Mouse (Mus musculus) kidney, postnatal 14 days (tissue): ENCODE results near the gene Ergic1.

Experiments used
- DNase-seq: peaks from one replicate; pipeline ENCODE4 v3.0.0; 2022; ENCODE audit warnings: mixed read lengths

Ergic1 gene

DNA sequence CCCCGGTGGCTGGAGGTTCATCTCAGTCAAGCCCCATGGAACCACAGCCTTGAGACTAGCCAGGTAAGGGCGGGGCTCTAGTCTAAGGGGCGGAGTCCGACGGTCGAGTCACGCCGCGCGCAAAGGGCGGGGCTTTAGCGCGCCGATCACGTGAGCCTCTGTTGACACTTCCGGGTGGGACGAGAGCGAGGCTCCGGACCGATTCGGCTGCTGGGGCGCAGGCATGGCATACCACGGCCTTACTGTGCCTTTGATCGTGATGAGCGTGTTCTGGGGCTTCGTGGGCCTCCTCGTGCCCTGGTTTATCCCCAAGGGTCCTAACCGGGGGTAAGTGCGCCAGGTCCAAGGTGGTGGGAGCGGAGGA, 114.9 kb downstream of the Ergic1 start:
- DNase-seq: peak; percentile 94

DNA sequence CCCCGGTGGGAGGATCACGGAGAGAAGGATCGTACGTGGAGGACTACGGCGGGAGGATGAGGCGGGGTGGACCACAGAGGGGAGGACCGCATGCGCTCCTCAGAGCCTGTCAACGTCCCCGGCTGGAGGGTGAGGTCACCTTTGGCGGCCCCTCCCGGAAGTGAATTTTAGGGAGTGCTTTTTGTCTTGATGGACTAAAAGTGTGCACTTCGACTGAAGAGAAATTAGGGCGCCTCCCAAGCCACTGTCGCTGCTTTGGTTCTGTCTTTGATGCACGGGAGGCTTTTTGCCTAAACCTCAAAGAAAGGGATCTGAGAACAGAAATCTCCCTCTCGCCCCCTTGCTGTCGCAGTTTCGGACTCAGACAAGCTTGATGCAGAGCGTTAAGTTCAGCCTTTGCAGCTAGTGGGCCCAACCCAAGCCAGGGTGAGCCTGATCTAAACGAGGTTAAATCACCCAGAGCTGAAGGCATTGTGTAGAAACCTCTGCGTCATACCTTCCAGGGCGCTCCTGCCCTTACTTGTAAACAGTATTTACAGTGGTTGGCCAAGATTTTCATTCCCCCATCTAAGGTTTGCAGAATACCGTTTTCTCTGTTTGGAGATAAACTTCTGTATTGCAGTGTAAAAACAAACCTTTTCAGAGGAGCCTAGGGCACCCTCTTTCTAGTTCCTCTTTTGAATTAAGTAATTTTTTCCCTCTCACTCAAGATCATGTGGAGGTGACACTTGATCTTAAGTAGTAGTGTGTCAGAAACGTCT, 115.5 kb downstream of the Ergic1 start:
- DNase-seq: peak; percentile 77

DNA sequence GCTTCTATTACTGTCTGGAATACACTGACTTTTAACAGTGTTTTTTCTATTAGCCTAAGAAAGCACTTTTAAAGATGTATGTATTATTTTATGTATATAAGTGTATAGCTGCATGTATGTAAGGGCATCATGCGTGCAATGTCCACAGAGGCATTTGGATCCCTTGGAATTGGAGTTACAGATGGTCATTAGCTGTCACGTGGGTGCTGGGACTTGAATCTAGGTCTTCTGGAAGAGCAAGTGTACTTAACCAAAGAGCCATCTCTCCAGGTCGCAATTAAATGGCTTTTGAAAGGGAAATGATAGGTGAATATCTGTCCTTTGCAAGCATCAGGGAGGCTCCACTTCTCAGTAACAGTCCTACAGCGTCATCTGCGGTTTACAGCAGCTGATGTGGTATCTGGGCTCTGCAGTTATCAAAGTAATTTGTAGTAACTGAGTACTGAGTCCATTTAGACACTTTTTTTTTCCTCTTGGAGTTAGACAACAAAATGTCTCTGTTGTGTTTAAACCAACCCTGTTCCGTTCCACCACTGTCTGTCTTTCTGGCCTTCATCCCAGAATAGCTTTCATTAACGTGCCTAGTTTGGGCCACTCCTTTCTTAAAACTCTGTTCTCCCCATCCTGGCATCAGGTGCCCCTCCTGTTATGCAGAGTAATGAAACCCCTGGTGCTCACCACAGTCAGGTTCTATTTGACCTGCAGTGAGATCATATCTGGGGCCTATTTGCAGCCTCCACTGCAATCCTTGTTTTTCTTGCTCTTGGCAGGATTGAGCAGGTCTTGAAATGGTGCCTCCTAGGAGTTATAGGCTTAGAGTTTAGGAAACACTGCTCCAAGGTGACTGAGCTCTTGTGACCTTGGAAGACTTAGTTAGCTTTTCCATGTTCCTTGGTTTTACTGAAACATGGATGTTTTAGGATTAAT, 116.7 kb downstream of the Ergic1 start:
- peak; percentile 43 for DNase-seq

DNA sequence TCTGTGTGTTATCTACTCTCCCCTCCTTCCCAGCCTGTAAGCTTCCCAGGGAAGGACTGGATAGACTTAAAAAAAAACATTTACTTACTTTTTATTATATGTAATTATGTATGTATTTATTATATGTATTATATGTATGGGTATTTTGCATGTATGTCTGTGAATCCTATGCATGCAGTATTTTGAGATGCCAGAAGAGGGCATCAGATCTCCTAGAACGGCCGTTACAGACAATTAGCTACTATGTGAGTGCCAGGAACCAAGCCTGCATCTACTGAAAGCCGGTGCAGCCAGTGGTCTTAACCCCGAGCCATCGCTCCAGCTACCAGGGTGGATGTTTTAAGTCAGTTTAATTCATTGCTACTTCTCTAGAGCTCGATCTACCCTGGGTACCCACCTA, 120.0 kb downstream of the Ergic1 start:
- no peak for DNase-seq

DNA sequence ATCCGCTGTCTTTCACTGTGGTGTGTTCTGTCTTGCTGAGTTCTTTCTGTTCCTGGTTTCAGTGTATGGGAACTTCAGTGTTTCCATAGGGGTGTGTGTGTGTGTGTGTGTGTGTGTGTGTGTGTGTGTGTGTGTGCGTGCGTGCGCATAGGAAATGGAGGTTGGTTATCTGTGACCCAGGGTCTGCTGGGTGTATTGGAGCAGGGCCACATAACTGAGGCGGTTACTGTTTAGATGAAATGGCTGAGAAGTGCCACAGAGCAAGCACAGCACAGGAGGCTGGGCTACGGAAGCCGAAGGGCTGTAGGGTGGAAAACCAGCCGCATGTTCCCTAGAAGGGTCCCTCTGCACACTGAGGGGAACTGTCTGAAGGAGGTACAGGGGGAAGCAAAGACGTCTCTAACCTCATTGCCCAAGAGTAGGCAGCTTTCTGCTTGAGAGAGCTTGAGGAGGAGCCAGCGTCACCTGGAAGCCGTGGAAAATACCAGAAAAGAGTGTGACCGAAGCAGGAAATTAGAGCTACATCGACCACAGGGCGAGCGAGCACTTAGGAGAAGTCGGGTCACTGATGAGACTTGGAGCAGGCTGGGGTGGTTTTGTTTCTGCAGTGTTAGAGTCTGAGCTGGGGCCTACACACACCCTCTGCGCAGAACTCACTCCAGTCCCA, 125.2 kb downstream of the Ergic1 start:
- DNase-seq: no peak

DNA sequence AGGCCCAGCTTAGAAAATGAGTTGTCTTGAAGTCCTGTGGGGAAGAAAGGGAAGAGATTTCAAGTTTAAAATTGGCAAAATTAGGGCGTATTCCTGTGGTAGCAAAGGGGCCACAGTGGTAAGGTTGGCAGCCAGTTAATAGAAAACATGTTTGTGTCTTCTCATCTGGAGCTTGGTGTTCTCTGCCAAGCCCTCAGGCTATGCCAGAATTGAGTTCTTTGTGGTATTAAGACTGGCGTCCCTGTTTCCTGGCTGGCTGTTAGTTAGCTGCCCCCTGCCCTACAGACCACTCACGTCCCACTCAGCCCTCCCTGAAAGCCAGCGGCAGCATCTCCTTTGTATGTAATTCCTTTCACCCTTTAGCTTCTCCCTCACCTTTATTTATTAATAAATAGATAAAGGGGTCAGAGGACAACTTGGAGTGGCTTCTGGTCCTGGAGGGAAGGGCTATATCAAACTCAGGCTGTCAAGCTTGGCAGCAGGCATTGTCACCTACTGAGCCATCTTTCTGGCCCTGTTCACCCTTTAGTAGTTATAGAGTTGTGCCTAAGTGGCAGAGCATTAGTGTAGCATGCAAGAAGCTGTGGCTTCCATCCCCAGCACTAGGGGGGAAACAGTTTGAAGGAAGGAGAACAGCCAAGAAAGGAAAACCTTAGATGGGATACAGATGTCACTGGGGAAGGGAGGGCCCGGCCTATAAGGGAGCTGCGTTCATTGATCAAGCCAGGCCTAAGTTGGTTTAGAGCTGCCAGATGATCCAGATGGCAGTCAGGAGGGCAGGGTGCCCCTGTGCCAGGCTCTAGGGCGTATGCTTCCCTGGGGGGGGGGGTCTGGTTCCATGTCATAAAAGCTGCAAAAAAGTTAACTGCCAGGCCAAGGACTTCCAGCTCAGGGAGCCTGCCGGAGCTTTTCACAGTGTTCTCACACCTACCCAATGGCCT, 127.8 kb downstream of the Ergic1 start:
- DNase-seq: no peak

DNA sequence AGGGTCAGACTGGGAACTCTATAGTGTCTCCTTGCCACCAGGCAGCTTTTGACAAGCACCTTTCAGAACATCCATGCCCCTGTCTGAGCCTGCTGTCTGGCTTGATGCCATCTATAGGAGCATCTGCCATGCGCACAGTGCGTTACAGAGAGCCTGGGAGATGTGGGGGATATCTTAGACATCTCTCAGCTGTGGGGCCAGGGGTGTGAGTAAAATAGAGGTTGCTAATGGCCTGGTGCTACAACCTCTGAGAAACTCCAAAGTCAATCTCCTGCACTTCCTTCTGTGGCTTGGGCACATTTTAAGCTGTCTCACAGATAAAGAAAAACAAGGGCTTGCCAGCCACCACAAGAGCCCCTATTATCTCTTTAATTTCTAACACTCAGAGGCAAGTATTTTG, 128.5 kb downstream of the Ergic1 start:
- no peak for DNase-seq

DNA sequence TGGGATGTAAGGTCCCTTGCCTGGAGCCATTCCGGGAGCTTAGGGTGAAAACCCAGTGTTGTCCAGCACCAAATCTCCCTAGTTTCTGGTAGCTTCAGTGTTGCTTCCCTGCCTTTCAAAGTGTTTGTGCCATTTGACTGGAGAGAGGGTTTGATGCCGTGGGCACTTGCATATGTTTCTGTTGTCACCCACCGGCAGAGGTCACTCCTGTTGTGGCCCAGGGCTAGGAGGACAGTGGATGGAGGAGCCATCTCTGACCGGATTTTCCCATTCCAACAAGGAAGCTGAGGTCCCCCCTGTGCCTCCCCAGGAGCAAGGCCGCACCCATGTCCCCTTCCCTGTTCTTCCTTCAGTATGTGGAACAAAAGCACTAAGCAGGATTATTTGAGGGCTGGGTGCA, 128.9 kb downstream of the Ergic1 start:
- no peak for DNase-seq

DNA sequence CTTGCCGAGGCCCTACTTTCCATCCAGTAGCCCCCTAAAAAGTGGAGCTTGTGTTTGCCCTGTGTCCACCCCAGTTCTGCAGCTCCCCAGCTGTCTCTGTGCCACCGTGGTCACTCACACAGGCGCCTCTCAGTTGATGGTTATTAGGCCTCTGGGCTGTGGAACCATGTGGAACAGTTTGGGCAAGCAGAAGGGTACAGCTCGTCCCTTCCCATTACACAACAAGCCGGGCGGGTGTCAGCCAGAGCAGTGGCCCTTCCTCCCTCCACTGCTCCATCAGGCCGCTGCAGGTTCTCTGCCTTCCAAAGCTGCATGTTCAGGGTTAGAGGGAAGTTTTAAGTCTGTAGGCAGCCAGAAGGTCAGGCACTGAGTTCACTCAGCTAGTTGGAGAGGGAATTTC, 129.8 kb downstream of the Ergic1 start:
- DNase-seq: no peak

DNA sequence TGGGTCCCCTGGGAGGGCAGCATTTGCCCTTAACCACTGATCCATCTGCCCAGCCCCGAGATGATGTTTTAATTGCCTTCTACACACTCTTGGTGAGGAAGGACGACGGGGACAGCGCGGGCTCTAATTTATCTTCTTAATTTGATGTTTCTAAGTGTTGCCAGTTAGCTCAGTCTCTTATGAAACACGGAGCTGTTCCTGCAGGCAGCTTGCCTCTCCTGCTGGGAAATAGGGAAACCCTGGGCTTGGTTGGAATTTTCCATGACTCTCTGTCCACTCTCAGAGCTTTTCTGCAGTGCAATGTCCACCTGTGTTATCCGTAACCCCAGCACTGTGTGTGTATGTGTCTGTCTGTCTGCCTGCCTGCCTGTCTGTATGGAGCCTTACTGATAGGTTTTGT, 132.1 kb downstream of the Ergic1 start:
- no peak for DNase-seq

DNA sequence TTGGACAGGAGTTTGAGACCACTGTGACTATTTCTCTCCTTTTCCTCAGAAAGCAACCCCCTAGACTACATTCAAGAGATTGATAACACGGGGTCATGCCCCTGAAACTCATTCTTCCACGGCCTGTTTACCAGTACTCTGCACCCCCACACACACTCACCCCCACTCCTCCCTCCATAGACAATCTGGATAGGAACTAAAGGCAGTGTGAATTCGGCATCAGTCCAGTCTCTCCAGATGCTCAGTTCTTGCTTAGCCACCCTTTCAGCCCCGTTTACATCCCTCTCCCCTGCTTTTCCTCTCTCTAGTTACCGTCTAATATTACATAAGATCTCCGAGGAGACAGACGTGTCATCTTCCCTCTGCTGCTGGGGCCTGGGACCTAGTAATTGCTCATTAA, 132.9 kb downstream of the Ergic1 start:
- no peak for DNase-seq

DNA sequence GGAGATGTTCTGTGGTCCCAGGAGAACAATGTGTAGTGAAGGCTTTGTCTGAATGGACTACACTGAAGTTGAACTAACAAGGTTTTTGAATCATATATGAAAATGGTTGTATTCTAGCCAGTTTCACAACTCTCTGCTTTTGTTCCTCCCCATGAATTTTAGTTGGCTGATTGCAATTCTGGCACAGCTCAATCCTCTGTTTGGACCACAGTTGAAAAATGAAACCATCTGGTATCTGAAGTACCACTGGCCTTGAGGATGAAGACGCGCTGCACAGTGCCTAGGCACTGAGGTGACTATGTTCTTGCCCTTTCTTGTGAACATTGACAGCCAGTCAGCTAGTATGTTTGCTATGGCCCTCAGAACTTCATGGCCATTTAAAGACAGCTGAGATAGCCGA, 133.9 kb downstream of the Ergic1 start:
- DNase-seq: no peak

DNA sequence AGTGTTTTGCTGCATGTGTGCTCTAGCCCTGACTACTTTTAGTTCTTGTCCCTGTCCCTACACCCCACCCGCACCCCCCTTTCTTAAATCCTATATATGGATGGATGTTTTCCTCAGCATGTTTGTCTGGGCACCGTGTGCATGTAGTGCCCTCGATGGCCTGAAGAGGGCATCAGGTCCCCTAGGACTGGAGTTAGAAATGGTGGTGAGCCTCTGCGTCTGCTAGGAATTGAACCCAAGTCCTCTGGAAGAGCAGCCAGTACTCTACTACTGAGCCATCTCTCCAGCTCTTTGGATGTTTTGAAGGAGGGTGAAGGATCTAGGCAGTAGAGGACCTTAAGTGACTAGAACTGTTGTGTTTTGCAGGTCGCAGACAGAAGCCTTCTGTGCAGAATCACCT, 137.6 kb downstream of the Ergic1 start:
- no peak for DNase-seq

DNA sequence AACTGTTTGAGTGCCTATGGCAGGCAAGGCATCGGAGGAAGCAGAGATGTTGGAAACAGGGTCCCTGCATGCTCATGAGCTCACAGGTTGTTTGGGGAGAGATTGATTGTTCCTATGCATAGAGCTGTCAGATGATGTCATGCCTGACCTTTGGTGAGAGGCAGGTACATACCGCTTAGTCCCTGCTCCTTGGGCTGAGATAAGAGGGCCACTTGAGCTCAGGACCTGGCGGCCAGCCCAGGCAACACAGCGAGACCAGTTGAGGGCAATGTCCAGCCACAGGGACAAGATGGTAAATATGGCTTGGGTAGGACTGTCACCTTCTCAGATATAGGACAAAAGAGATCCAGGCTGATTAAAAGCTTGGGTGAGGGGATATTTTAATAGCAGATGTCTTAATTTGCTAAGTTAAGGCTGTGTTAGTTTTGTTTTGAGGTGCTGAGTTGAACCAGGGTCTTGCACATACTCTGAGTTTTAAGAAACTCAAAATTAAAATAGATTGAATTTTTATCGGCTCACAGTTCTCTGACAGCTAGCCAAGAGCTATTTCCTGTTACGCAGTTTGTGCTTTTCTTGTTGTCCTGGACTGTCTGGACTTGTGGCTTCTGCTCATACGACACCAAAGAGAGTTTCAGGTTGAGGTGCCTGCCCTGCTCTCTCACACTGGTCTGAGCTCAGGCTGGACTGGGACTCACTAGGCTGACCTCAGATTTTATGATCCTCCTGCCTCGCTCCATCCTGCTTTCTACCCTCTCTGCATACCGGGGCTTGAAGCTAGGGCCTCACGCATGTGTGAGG, 138.7 kb downstream of the Ergic1 start:
- peak; percentile 38 for DNase-seq

DNA sequence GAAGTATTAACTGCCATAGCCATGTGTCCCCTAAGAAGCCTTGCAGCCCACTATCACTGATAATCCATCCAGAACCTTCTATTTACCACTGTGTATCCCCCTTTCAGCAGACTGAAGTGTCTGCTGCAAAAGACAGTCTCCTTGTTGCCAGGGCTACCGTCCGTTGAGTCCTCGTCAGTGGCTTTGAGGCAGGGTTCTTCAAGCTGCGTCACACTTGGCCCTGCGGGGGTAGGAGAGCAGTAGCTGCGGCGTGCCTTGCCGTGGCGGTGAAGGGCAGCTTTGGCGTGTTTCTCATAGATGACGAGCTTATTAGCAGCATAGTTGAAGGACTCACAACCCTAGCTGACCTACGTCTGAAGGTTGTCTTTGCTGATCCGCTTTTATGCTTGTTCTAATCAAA, 140.3 kb downstream of the Ergic1 start:
- DNase-seq: no peak

DNA sequence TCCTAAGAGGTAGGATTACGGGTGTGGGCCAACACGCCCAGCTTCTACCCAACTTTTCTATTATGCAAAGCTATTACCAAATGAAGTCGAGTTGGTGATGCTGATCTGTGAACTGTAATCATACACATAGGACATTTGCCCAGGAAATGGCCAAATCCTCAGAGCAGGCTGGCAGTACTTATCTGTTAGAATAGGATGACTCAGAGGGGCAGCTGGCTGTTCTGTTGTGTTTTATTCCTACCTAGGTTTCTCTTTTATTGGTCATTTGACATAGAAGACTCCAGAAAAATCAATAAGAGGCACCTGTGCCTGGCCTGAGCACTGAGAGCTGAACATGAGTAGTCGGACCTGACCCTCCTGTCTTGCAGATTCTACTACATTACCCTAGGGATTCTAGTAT, 141.3 kb downstream of the Ergic1 start:
- no peak for DNase-seq

DNA sequence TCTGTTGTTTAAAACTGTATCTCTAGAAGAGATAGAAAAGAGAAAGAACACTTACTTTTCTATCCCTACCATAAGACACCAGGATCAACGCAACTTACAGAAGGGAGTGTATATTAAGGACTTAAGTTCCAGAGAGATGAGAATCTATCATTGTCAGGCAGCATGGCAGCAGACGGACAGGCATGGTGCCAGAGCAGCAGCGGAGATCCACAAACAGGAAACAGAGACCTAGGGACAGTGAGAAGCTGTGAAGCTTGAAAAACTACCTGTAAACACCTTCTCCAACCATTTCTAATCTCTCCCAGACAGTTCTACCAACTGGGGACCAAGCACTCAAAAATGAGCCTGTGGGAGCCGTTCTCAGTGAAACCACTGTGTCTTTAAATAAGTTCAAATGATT, 142.4 kb downstream of the Ergic1 start:
- DNase-seq: no peak

DNA sequence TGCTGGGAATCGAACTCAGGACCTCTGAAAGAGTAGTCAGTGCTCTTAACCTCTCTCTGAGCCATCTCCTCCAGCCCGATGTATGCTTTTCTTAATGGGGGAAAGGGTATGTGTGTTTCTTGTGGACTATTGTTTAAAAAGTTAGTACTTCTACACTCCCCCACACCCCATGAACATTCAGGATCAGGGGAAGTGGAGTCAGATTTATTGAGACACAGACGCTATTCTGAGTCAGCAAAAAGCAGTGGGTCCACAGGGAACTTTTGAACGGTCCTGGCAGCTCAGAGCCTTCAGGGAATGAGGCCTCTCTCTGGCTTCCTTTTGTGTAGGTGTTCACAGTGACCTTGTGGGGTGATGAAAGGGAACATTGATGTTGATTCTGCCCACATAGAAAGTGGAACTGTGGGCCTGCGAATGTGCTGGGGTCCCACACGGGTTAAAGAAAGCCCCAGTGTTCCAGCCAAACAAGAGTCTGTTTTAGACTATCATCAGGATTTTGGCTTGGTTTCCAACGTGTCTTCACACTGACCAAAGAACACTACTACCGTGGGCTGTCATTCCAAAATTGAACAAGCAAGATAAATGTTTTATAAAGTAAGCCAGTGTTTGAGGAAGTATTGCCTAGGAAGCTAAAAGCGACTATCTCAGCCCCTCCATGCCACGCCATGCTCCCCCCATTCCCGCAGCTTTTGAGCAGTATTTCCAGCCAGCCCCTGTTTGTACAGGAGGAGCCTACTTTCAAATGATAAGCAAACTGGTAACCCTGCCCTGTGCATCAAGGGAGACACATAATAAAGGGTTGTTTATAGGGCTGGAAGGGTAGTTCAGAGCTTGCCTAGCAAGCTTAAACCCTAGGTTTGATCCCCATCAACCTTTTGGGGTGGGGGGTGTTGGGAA, 144.4 kb downstream of the Ergic1 start:
- DNase-seq: no peak
